Mouse (Mus musculus): ENCODE data around the gene Arfip2.

Arfip2 gene

DNA sequence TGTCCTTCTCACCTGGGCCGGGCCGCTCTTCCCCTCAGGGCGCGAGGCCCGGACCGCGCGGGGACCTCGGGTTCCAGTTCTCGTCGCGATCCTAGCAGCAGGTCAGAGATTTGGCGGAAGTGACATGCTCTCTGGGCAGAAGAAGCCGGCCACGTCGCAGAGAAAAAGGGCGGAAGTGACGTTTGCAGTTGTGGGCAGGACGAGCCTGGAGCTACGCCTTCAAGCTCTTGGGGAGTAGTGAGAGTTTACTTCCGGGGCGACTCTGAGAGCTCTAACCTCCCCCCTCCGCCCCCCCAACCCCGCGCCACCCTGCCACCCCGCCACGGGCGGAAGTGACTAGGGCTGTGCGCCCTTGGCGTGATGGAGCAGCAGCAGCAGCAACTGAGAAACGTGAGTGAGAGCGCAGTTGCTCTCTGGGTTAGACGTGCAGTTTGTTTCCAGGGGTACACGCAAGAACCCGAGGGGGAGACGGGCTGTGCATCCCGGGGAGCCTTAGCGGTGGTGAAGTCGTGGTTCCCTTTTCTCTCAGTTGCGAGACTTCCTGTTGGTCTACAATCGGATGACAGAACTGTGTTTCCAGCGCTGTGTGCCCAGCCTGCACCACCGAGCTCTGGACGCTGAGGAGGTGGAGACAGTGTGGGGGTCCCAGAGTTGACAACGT is at the start of gene Arfip2, which contains the start of gene Gm45799:
TSS of gene Arfip2 (minus strand) at position 184 of the 661 bp plus-strand sequence.
TSS of gene Gm45799 (plus strand) at position 320 of the 661 bp plus-strand sequence.
- DNase-seq (ENCODE audit: low read depth, low spot score), result peak; percentile 99

GRCm38 (mm10) chr7:105685541-105686197 is 45.5 kb upstream of the Arfip2 start:
- DNase-seq (ENCODE audit: low read depth, low spot score), result no peak

- no peak for DNase-seq (ENCODE audit: low read depth, low spot score)
Measured at GRCm38 (mm10) chr7:105650639-105651435, 10.6 kb upstream of the Arfip2 start, which contains the start of gene Dnhd1. Gene Dnhd1 (plus strand): TSS chr7:105650827.

GRCm38 (mm10) chr7:105641936-105642335 is 1.7 kb upstream of the Arfip2 start:
- no peak for DNase-seq (ENCODE audit: low read depth, low spot score)

DNA sequence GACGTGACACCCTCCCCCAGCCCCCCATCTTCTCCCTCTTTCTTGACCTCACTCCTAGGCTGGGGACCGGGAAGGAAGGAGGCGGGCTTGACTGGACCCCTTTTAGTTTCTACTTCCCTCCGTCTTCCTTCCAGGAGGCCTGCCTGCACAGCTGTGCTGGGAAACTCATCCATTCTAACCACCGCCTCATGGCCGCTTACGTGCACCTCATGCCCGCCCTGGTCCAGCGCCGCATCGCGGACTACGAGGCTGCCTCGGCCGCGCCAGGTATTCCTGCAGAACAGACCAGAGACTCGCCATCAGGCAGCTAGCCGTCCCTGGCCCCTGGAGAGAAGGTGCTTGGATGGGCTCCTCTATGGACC is 659 bp upstream of the Arfip2 start:
- no peak for DNase-seq (ENCODE audit: low read depth, low spot score)

DNA sequence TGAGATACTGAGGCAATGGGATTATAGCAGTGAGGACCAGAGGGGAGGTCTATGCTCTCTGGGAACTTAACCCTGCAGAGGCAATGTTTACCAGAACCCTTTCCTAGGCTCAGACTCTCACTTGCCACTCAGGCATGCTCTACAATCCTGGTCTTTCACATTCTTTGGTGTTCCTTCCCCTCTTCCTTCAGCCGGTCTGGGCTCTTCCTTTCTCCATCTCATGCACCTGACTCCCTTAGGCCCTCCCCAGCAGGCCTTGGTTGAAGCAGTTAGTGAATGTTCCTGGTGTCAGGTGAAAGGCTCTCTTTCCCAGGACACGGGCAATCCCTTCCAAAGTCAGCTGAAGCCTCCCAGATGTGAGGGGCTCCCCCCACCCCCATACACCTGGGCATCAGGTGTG is 460 bp downstream of the Arfip2 start, which contains the start of gene Timm10b:
TSS of gene Timm10b (plus strand) at position 301 of the 400 bp plus-strand sequence.
- DNase-seq (ENCODE audit: low read depth, low spot score), result no peak

DNA sequence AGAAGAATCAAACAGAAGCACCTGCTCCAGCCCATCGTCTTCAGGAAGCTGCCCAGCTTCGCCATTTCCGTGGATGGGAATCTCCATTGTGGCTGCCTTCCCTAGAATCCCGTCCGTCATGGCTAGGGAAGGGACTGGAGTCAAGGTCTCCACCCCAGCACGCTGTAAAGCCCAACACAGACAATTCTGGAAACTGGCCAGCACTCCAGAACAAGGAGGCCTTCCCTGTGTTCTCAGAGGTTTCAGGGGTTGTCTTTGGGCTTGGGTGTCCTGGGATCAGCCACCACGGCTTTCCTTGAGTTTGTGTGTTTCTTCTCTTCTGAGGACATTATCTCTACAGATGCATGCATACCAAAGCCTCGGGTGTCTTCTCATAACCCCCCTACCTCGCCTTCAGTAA is 912 bp downstream of the Arfip2 start:
- DNase-seq (ENCODE audit: low read depth, low spot score), result no peak

DNA sequence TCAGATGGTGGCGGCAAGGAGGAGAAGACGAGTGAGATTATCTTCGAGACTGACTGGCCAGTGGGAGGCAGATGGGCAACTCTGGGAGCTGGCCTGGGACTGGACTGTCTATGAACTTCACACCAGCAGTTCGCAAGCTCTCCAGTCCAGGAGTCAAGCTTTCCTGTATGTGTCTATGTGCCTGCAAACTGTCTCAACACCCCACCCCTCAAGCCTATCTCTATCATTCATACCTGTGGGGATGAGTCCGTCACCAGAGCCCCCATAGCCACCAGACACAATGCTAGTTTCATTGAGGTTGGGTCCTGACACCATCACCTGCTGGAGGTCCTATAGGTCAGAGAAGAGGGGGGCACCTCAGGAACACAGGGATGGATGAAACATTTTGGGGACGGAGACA is 1.4 kb downstream of the Arfip2 start:
- no peak for DNase-seq (ENCODE audit: low read depth, low spot score)

GRCm38 (mm10) chr7:105635726-105636125 is 4.5 kb downstream of the Arfip2 start:
- no peak for DNase-seq (ENCODE audit: low read depth, low spot score)

DNA sequence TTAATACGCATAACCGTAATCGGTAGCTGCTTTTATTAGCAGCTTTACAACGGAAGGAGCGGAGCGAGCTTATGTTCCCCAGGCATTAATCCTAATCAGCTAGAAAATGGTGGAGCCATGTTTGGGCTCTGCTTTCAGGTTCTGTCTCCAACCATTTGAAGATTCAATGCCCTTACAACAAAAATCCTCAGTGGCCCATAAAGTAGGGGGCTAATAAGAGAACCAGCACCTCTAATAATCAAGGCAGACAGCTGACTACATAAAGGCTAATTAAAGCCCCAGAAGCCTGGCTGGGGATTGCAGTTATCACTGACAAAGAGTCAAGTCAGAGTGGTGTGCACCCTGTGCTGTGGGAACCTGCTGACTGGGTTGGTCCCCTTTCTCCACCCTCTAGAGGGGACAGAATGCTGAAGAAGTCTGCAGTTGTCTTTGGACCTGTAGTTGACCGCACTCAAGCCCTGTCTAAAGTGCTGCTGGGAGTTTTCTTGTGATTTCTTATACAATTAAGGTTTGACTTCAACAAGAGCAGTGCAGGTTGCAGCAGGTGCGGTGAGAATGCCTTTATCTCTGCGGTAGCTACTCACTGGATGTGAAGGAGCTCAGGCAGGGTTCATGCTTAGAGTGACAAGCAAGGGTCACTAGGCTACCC is 5.8 kb downstream of the Arfip2 start:
- DNase-seq (ENCODE audit: low read depth, low spot score), result no peak

DNA sequence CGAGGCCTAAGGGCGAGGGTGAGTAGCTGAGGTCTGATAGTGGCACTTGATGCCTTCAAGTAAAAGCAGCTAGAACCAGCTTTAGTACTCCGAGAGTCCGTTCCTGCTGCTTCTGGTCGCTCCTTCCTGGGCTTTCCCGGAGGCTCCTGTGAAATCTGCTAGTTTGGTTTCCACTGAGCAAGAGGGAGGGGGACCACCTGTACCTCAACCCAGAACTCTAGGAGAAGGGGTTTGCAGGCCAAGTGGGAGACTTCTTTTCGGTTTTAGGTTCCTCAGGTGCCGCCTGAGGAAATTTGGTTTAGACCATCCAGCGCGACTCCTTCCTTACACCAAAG is 6.4 kb downstream of the Arfip2 start:
- no peak for DNase-seq (ENCODE audit: low read depth, low spot score)

DNA sequence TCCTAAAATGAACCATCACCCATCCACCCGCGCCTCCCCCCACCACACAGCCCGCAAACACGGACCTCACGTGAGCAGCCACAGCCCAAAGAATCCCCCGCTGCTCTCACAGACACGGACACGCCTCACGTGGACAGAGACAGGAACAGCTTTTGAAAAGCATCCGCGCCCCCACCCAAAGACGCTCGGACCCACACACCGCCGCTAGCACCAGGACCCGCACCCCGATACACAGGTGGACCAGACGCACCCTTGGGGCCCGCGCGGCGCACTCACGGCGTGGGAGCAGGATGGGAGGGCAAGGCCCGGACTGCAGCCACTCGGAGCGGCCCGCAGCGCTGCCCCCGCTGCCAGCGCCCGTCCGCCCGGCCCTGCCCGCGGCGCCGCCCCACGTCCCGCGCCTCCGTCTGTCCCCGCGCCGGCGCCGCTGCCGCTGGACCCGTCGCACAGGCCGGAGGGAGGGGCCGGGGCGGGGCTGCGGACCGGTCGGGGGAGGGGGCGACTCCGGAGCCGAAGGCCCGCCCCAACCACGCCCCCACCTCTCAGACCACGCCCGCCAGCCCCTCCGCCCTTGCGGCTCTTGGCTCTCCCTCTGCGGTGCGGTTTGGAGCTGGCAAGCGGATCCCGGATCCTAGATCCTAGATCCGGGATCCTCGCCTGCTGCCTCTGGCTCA is 7.0 kb downstream of the Arfip2 start, which contains the start of gene Trim3:
TSS of gene Trim3 (minus strand) at position 445 of the 674 bp plus-strand sequence.
- DNase-seq (ENCODE audit: low read depth, low spot score), result peak; percentile 90

DNA sequence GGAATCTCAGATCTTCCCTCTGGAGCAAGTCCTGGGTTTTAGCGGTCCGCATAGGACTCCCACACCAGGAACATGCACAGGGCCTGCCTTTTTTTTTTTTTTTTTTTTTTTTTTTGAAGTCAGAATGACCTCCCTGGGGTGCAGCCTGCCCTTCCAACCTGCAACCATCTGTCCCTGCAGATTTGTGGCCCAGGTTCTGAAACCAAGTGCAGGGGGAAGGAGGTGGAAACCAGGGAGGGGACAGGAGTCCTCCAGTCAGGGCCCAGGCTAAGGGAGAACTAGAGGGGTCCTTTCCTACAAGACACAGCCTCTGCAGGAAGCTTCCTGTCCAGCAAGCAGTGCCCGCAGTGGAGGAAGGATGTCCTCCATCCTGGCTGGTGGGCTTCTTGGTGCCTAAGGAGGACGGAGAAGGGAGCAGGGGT is 7.7 kb downstream of the Arfip2 start:
- DNase-seq (ENCODE audit: low read depth, low spot score), result no peak

GRCm38 (mm10) chr7:105628633-105629032 is 11.6 kb downstream of the Arfip2 start:
- DNase-seq (ENCODE audit: low read depth, low spot score), result peak; percentile 72

DNA sequence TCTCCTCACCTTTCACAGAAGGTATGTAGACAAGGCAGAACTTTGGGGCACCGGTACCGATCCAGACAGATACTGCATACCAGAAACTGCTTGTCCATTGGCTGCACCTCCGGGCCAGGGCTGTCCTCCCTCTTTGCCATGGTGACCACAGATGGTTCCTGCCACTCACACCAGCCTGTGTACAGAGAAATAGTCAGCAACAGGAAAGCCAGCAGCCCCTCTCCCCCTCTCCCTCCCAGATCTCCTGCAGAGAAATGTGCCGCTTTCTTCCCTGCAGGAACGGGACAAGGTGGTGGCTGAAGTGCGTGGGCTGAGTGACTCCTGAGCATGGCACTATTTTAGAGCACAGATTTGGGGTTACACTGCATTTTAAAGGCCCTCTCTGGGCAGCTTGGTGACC is 14.8 kb downstream of the Arfip2 start:
- no peak for DNase-seq (ENCODE audit: low read depth, low spot score)

DNA sequence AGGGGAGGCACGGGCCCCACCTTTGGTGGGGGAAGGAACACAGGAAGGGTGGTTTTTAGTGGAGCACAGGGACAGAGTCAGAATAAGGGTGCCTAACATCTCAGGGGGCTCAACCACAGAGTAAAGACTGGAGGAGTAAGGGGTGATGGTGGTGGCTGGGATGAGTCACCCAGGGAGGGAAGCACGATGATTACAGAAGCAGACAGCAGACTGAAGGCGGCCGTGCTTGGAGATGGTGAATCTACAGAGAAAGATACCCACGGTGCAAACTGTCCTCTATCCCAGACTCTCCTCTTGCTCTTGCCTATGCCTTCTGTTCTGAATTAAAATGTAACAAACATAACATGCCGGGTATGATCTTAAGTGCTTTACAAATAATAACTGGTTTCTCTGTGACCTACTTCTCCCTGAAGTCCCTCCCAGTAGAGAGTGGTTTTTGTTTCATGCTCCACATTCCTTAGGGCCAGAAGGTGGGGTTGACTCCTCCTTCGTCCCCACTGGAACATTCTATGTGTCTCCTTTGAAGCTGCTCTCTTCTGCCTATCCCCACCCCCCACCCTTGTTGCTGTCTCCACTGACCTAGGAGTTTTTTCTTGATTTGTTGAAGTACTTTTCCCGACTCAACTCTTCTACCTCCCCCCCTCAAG is 18.4 kb downstream of the Arfip2 start:
- no peak for DNase-seq (ENCODE audit: low read depth, low spot score)

- no peak for DNase-seq (ENCODE audit: low read depth, low spot score)
Measured at GRCm38 (mm10) chr7:105621053-105621452, 19.2 kb downstream of the Arfip2 start.

GRCm38 (mm10) chr7:105619701-105620100 is 20.5 kb downstream of the Arfip2 start:
- no peak for DNase-seq (ENCODE audit: low read depth, low spot score)

DNA sequence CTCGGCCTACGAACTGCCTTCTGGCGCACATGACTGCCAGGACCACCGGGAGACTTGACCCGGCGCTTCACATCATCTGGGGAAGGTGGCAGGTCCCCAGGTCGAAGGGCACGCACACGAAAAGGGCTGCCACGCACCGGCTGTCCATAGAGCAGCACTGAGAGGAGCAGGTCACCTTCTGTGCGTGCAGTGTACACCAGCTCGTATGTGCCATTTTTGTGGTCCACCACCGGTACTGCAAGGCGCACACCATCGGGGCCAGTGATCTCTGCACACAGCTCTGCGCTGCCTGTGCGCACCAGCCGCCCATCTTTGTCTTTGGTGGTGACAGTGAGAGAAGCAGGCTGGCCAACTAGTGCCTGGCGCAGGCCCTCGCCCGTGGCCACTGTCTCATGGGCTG is 22.4 kb downstream of the Arfip2 start:
- no peak for DNase-seq (ENCODE audit: low read depth, low spot score)

DNA sequence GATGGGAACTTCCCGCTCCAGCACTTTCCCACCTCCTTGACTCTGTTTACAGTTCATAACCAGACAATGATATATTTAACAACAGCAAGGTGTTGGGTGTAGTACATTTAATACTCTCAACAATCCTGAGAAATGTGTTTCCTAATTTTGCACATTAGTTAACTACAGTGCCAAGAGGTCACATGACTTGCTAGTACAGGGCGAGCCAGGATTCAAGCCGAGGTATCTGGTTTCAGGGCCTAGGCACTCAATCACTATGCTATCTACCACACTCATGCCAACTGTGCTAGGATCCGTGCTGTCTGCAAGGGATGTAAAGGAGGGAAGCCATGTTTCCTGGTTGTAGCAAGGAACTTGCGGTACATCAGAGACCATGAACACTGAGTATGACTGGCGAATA is 23.7 kb downstream of the Arfip2 start:
- DNase-seq (ENCODE audit: low read depth, low spot score), result no peak

DNA sequence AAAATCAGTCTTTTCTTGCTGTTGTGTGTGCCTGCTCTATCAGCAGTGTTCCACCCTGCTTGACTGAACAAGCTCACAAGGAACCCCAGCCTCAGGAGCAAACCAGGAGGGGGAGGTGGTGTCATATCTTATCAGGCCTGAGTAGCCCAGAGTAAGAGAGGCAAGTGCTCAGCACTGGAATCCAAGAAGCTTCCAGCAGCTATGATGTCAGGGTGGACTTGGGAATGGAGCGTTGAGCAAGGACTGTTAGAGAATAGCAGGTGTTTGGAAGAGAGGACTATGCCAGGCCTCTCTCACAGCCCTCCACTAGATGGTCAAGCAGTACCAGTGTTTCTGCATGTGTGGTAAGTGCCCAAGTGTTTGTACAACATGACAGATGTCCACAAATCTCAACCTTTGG is 24.5 kb downstream of the Arfip2 start:
- no peak for DNase-seq (ENCODE audit: low read depth, low spot score)

All from telencephalon, adult 2 months (tissue).